Mouse (Mus musculus) bone marrow macrophage, adult 2 months (primary cell): ENCODE measurements around the gene Ntng1.

Experiments used
- CTCF ChIP-seq: IDR thresholded peaks from 2 replicates; pipeline ENCODE4 v1.5.1; 2012; ENCODE audit warnings: low read depth, mild to moderate bottlenecking, low read length, moderate library complexity
- POLR2A ChIP-seq: IDR thresholded peaks from 2 replicates; pipeline ENCODE4 v1.6.1; 2012; ENCODE audit warnings: mild to moderate bottlenecking, low read depth, low read length, borderline replicate concordance

GRCm38 (mm10) chr3:110132289-110132688, 11.5 kb downstream of the Ntng1 start:
- TF ChIP-seq CTCF (no peak), POLR2A (no peak)
